Mouse (Mus musculus): ENCODE measurements around the gene Abca2.

The Abca2 gene

DNA sequence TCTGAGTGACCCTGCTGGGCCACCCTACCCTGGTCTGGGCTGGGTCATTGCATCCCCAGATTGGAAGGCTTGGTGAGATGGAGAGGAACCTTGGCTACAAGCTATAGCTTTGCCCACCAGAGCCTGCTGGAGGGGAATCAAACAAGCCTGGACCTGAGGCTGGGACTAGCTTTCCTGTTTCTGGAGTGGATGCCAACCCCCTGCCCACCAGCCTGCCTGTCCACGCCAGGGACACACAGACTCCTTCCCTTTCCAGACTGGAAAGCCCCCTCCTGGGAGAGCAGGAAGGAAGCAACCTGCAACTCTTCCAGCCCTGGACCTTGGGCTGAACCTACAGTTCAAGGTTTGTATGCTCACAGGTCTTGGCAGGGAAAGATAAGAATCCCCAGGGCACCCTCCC is 4.9 kb upstream of the Abca2 start:
- no peak for DNase-seq (ENCODE audit: low read depth, low spot score)

DNA sequence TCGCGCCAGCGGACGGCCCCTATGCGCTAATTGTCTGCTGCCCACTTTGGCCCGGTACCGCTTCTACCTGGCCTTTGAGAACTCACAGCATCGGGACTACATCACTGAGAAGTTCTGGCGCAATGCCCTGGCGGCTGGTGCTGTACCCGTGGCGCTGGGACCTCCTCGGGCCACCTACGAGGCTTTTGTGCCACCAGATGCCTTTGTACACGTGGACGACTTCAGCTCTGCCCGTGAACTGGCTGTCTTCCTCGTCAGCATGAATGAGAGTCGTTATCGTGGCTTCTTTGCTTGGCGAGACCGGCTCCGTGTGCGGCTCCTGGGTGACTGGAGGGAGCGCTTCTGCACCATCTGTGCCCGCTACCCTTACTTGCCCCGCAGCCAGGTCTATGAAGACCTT is 3.0 kb upstream of the Abca2 start:
- no peak for DNase-seq (ENCODE audit: low read depth, low spot score)

DNA sequence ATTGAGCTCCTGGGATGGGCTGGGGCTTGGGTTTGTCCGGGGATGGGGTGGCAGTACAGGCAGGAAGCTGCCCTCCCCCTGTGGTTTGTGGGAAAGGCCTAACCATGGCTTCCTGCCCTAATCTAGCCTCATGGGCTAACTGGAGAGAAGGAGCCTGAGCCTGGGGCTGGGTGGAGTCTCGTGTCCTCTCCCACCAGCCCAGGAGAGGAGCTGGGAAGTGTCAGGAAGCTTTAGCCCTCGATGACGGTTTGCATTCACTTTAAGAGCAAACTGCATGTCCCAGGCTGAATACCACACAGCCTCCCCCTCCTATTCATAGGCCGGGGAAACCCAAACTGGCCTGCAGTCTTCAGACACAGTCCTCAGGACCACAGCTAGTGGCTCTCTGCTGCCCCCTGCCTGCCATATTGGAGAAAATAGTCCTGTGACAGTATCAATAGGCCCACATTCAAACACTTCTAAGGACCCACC is 1.7 kb upstream of the Abca2 start:
- DNase-seq (ENCODE audit: low read depth, low spot score): no peak

DNA sequence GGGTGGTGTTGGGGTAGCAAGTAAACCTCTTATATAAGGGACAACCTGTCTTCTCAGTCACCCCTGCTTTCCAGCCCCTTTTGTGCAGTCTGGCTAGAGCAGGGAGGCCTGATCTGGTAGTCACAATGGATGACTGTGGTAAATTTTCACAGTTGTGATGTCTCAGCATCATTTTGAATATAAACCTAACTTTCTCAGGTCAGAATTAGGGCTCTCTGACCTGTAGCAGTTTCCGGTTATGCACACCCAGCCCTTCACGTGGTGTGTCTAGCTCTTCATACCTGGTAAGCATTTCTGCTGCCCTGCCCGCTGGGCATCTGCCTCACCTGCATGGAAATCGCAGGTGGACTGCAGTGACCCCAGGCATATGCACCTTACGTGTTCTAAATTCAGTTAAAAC is 1.2 kb upstream of the Abca2 start:
- no peak for DNase-seq (ENCODE audit: low read depth, low spot score)

DNA sequence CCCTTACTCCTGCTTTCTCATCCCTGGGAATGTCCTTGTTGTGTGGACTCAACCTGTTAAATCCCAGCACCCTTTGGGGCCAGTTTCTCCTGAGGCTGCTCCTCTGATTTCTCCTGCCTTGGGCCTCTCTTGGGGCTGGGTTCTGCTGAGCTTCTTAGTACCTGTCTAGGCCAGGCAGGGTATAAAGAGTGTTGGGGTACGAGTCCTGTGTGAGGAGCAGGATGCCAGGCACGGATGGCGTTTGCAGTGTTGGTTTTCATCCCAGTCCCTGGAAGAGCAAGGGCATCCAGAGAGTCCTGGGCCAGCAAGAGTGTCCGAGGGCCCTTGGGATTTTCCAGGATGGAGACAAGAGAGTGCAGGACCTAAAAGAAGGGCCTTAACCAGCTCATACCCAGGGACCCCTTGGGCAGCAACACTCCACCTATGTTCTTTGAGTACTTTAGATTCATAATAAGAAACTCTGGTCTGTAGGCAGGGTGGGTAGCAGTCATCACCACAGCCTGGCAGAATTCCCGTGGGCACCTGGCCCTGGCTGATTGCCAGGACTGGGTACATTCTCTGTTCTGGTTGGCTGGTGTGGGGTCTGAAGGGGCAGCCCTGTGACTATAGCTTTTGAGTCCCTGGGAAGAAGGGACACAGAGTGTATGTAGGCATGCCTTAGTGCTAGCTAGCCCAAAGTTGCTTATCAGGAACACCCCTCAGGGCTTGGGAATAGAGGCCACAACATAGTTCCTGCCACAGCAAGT is 1.1 kb downstream of the Abca2 start:
- DNase-seq (ENCODE audit: low read depth, low spot score): no peak

DNA sequence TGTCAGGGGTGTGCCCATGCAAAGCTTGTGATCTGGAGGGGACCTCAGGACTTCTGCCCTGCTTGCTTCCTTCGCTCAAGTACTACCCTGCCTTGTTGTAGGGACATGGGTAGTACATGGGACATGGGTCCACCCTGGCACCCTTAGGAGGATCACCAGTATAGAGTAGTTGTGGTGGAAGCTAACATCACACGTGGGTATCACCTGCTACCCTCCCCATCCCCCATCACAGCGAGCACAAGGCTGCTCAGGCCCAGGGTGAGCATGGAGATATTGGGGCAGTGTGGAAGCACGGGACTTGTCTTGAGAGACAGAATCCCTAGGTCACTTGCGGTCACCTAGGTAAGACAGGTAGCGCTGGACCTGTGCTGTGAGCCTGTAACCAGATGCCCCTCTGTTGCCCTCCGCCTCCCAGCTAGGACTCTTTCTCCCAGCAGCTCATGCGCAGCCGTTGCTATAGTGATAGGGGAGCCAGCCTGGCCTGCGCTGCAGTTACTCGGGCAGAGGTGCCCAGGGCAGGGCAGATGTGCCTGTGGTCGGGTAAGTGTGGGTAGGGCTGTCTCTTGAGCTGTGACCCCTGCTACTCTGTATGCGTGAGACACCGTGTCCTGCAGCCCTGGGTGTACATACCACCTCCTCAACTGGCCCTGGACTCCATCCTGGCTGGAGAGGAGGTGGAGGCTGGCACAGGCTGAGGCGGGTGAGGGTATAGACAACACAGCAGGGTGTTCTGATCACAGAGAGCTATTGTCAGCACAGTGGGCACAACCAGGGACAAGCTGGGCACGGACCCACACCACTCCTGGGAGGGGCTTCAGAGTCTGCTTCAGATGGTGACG is 2.1 kb downstream of the Abca2 start:
- DNase-seq (ENCODE audit: low read depth, low spot score): no peak

DNA sequence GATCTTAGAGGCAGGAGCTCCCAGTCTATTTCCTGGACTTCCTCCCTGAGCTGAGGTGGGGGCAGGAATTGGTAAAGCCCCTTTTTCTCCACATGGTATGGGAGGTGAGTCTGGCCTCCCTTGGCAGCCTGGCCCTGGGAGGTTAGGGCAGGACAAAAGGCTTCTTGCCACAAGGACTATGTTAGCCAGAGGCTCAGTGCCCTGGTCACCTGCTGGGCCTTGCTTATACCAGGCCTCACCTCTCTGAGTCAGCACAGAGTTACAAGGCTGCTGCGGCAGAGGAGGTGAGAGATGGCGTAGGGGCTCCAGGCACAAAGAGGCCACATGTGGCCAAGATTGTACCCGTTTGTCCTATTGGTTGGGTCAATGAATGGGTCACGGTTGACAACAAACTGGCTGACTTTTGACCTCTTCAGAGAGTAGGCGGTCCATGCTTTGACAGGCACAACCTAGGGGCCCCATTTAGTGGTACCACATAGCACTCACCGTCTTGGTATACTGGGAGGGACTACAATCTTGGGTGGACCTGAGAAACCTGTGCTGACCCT is 2.9 kb downstream of the Abca2 start:
- no peak for DNase-seq (ENCODE audit: low read depth, low spot score)

DNA sequence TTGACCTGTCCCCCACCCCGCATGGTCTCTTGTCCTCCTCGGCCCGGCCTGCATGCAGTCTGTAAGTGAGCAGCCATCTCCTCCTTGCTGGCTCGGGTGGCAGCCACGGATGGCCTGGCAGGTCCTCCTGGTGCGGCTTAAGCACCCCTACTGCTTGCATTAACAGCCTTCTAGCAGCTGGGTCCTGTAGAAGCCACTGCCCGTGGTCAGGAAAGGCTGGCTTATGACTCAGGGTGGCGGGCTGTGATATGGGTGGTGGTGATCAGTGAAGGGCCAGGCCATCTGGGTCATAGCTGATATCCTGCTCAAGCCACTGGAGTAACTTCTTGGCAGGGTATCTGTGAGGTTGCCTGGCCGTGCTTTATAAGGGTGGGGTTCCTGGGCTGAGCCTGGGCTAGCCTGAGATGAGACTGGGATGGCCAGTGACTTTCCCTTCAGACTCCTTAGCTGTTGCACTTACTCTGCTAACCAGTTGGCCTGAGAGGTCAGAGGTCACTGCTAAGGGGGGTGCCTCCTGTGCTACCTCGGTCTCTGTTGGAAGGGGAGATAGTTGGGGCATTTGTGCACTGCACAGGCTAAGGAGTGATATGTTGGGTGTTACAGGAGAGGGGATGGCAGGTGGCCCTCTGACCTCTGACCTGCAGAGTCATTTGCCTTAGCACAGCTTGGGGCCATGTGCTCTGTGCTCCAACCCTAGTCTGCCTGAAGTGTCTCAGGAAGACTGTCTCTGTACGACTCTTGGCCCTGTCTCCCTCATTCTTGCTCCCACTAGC is 4.0 kb downstream of the Abca2 start:
- DNase-seq (ENCODE audit: low read depth, low spot score): no peak

DNA sequence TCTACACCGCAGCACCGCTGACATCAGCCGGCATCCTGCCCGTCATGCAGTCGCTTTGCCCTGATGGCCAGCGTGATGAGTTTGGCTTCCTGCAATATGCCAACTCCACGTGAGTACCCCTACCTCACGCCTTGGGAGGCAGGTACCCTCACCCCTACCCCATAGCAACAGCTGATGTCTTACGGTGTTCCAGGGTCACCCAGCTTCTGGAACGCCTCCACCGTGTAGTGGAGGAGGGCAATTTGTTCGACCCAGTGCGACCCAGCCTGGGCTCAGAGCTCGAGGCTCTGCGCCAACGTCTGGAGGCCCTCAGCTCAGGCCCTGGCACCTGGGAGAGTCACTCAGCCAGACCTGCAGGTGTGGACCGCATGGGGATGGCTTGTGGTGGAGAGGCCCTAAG is 4.6 kb downstream of the Abca2 start:
- DNase-seq (ENCODE audit: low read depth, low spot score): no peak

DNA sequence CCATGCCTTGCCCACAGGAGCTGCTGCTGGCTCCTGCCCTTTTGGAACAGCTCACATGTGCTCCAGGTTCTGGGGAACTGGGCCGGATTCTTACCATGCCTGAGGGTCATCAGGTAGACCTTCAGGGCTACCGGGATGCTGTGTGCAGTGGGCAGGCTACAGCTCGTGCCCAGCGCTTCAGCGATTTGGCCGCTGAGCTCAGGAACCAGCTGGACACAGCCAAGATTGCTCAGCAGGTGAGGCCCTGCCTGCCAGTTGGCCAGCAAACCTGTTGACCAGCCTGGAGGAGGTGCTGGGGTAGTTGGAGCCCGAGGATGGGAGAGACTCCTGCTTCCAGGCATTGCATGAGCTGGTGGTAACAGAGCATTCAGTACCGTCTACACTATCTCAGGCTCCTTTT is 5.8 kb downstream of the Abca2 start:
- DNase-seq (ENCODE audit: low read depth, low spot score): no peak

DNA sequence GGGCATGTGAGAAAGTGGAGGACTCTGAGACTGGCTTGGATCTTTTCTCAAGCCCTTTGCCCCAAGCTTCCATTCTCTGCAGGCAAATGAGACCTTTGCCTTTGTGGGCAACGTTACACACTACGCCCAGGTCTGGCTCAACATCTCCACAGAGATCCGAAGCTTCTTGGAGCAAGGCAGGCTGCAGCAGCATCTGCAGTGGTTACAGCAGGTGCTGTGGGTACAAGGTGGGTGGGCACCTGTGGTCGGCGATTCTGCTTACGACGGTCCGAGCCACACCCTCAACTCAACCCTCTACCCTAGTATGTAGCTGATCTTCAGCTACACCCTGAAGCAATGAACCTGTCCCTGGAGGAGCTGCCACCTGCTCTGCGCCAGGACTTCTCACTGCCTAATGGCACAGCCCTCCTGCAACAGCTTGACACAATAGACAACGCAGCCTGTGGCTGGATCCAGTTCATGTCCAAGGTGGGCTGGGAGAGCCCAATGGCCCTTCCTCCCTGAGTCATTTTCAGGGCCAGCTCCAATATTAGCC is 7.8 kb downstream of the Abca2 start:
- no peak for DNase-seq (ENCODE audit: low read depth, low spot score)

DNA sequence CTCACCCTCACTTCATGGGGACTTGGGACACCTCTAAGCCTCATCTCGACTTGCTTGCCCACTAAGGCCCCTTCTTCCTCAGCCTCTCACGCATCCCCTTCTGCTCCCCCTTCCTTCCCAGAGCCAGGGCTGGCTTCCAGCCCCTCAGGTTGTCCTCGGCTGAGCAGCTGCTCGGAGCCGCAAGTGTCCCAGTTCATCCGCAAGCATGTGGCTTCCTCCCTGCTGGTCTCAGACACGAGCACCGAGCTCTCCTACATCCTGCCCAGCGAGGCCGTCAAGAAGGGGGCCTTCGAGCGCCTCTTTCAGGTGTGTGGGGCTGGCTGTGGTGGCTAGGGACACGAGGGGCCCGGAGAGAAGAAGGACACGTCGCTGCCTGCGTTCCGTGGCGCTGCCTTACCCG is 12.6 kb downstream of the Abca2 start:
- no peak for DNase-seq (ENCODE audit: low read depth, low spot score)

DNA sequence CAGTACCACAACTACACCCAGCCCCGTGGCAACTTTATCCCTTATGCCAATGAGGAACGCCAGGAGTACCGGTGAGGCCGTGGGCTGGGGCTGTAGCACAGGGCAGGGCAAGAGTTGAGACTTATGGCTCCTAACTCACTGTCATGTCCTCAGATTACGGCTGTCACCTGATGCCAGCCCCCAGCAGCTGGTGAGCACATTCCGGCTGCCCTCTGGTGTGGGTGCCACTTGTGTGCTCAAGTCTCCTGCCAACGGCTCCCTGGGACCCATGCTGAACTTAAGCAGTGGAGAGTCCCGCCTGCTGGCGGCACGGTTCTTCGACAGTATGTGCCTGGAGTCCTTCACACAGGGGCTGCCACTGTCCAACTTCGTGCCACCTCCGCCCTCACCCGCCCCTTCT is 14.2 kb downstream of the Abca2 start:
- DNase-seq (ENCODE audit: low read depth, low spot score): no peak

DNA sequence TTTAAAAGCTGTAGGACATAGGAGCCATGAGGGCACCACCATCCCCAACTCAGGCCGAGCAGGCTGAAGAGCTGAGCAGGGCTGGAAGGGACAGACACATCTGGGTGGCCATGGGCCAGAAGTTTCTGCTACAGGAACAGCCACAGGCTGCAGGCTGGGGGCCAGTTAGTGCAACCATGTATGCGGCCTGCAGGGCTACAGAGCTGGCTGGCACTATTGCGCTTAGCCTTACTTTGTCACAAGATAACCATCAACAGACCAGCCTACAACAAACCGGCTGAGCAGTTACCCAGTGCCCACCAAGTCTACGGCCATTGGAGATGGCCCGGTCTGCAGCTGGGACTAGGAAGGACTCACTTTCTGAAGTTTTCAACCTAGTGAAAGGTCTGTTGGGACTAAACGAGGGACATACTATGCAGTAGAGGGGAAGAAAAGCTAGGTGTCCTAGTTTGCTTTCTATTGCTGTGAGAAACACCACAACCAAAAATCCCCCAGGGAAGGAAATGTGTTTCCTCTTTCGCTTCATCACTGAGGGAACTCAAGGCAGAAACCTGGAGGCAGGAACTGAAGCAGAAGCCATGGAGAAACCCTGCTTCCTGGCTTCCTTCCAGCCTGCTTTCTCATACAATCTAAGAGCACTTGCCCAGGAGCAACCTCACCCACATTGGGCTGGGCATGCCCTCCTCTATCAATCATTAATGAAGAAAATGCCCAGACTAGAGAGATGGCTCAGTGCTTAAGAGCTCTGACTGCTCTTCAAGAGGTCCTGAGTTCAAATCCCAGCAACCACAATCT is 22.5 kb downstream of the Abca2 start:
- no peak for DNase-seq (ENCODE audit: low read depth, low spot score)

DNA sequence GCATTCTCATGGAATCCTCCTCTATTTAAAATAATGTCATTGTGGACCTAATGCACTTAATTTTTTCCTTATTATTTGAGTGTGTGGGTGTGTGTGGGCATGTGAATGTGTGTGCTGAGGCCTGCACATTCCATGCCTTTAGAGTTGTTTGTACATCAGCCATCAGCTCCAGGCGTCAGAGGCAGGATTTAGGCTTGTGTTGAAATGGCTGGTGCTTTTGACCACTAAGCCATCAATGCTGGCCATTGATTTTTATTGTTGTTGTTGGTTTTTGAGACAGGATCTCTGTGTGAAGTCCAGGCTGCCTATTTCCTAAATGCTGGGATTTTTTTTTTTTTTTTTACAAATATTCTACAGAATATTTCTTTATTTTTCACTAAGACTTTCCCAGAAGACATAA is 24.4 kb downstream of the Abca2 start:
- no peak for DNase-seq (ENCODE audit: low read depth, low spot score)

DNA sequence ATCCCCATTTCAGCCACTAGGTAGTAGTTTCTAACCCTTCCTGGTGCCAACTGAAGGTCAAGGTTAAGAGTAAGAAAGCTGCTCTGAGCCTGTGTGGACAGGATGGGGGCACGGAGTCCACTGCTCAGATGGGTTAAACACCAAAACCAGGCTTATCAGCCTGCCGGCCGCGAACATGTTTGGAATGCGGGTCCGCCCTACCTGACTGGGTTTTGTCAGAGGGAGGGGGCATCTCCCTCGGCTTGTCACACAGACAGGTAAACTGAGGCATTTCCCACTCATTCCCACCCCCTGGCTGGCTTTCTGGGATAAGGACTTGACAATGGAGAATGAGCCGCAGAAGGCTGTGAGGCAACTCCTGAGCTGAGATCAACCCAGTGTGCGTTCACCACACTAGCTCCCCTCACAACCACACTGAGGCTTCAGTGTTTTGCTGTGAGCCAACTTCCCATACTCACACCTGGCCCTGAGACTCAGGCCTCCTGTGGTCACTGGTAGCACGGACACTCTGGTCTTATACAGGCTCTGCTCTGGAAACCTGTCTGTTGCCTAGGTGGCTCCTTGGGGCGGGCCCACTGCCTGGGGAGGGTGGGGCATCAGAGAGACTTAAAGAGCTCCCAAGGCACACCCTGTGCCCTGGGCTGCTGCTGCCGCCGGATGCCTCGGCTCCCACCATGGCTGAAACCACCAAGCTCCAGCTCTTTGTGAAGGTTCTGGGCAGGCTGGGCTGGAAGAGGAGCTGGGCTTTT is 27.9 kb downstream of the Abca2 start, which contains the start of gene Clic3:
Gene Clic3 (plus strand): TSS at position 634 of the 749 bp plus-strand sequence.
- no peak for DNase-seq (ENCODE audit: low read depth, low spot score)

DNA sequence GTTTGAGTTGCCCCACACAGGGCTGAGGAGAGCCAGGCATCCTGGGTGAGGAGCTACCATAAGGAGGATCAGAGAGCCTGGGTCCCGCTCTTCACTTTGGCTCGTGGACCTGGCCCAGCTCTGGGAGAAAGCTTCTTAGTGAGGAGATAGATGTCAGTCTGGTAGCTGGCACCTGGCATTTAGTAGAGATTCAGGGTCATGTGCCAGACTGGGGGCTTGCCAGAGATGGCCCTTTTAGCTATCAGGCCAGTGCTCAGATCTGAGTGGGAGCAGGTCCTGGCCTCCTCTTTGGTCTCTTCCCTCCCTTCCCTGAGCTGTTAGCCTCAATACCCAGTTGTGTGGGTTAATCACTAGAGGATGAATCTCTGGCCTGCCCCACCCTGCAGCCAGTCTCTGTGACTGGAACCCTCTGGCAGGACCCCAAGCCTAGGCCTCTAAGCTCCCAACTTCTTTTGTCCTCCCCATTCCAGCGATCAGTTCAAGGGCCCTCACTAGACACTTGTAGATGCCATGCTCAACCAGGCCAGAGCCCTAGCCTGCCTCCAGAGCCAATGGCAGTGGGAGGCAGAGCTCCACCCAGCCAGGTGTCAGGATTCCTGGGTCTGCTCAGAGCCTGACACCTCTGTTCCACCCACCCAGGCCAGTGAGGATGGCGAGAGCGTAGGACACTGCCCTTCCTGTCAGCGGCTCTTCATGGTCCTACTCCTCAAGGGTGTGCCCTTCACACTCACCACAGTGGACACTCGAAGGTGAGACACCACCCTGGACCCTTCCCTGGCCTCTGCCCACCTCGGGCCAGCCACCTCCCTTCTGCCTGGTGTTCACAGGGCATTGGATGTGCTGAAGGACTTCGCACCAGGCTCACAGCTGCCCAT is 28.8 kb downstream of the Abca2 start:
- DNase-seq (ENCODE audit: low read depth, low spot score): no peak

DNA sequence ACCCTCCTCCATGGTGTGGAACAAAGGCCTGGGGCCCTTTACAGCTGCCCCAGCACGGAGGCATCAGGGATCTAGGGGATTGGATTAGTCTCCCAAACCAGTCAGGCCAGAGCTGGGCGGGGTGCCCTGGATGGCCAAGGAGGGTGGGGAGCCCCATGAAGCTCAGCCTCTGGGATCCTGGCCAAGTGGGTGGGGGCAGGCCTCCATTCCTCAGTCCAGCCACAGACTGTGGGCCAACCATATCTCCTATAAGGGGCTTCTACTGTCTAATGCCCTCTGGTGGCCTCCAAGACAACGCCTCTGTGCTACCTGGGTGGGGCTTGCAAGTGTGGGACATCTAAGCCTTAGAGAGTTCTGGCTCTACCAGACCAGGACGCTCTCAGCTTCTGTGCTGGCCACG is 30.4 kb downstream of the Abca2 start:
- DNase-seq (ENCODE audit: low read depth, low spot score): no peak

DNA sequence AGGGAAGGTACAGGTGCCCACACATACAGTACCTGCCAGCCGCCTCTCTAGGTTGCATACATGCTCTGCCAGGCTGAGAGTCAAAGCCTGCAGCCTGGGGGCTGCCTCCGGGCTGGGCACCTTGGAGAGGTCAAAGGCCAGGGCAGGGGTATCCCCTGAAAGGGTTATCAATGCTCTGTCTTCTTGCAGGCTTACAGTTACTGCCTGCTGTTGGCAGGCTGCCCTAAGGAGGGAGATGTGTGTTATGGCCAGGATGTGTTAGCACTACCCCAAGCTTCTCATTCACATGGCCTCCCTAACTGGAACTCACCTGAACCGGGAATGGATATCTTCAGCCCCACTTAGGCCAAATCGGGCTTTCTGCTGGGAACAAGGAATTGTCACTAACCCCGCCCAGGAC is 31.6 kb downstream of the Abca2 start:
- no peak for DNase-seq (ENCODE audit: low read depth, low spot score)

Data from brain, embryonic 18.5 days (tissue).